Mouse (Mus musculus) CH12.LX (cell line): ENCODE data around the gene Rsrp1.

Experiments
- CHD1 ChIP-seq: IDR thresholded peaks from 2 replicates; pipeline ENCODE4 v1.6.1; 2012; ENCODE audit warnings: low read depth, low read length, improper control_type of control experiment, inconsistent platforms
- CHD2 ChIP-seq: IDR thresholded peaks from 2 replicates; pipeline ENCODE4 v1.6.1; 2011; ENCODE audit warnings: low read length, improper control_type of control experiment
- CTCF ChIP-seq, 2 experiments: IDR thresholded peaks in 1 of 2; conservative IDR thresholded peaks in 1 of 2; 2 replicates each; pipeline ENCODE4 v1.5.1; 2011 to 2012; ENCODE audit warnings: low read depth in 2 of 2, low read length in 2 of 2, improper control_type of control experiment in 1 of 2, inconsistent platforms in 1 of 2, mild to moderate bottlenecking in 1 of 2, moderate library complexity in 1 of 2
- USF1 ChIP-seq: IDR thresholded peaks from 2 replicates; pipeline ENCODE4 v1.6.1; 2014; ENCODE audit warnings: low read depth, mild to moderate bottlenecking, inconsistent platforms, low read length, improper control_type of control experiment

- TF ChIP-seq CHD1 (no peak), CHD2 (no peak), CTCF (conservative IDR thresholded peaks at IDR 0.05 in 1 of 2, IDR thresholded peaks at IDR 0.05 in 1 of 2; ENCODE audit: low read depth in 2 of 2, low read length in 2 of 2) (no peak), USF1 (no peak)
These were observed 47.2 kb upstream of the Rsrp1 start for GRCm38 (mm10) chr4:134876171-134876570.
